Mouse (Mus musculus) right cerebral cortex, postnatal 10 days (tissue): ENCODE results near the gene Arid5a.
A peak's percentile ranks its signal among the peaks of the same experiment; 100 is the strongest.

Experiments
- DNase-seq, 2 experiments: peaks; one replicate each; pipeline ENCODE4 v3.0.0; 2021; ENCODE audit warnings: low spot score in 2 of 2

Arid5a gene

DNA sequence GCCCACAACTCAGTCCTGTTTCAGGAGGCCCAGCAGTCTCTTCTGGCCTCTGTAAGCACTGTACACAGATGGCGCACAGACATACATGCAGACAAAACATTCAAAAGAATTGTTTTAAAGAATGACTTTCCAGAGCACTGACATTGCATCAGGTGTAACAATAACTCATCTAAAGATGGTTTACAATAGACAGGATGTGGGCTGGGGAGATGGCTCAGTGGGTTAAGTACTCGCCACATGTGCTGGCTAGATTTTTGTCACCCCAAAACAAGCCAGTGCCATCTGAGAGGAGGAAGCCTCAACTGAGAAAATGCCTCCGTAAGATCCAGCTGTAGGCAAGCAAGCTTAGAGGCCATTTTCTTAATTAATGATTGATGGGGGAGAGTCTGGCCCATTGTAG is 13.1 kb upstream of the Arid5a start:
- DNase-seq: no peak

GRCm38 (mm10) chr1:36296466-36297149 is 10.9 kb upstream of the Arid5a start:
- DNase-seq: no peak

DNA sequence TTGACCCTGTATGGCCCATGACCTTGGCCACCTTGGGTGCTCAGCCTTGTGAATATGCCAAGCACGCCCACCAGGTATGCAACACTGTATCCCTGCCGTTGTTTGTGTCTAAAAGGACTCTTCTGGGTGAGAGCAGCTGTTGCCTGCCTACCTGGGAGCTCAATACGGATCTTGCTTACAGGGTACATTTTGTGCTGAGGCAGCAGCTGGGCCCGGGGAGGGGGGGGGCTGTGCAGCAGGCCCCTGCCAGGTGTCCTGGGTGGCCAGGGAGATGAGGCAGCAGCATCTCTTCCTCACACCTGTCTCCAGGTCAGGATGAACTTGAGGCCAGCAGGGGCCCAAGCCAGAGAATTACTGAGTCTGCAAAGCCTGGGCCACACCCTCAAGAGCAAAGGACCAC is 9.4 kb upstream of the Arid5a start:
- DNase-seq: no peak

- no peak for DNase-seq
These were observed 8.4 kb upstream of the Arid5a start for GRCm38 (mm10) chr1:36299126-36299525.

DNA sequence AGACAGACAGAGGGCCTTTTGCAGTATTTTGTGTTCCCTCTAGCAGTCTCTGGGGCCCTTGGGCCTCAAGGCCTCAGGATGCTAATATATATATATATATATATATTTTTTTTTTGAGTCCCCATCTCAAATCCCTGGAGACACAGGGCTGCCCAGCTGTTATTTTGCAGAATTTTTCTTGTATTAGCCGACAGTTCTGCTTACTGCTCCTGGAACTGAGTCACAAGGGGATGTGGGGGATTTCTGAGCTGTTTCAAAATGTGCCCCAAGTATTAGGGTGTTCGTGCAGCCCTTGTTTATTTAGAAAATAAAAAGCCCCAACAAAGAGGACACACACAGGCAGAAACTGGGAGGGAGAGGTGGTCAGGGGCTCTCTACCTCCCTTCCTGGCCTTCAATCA is 7.9 kb upstream of the Arid5a start:
- no peak for DNase-seq

GRCm38 (mm10) chr1:36300486-36300885 is 7.0 kb upstream of the Arid5a start:
- DNase-seq: no peak

DNA sequence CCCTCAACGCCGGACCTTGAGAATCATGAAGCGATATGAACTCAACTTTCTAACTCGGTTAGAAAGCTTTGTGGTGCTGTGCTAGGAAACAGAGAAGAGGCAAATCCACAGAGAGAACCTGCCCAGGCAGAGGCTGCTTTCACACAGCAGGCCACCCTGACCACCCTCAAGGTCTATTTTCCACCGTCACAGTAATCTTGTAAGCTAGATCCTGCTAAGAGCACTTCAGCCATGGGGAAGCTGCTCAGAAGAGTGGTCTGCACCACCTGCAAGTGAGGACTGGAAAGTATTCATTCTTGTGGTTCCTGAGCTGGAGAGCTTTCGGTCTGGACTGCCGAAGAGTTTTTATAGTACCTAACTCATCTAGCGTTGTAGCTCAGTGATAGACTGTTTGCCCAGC is 5.3 kb upstream of the Arid5a start:
- DNase-seq: no peak

DNA sequence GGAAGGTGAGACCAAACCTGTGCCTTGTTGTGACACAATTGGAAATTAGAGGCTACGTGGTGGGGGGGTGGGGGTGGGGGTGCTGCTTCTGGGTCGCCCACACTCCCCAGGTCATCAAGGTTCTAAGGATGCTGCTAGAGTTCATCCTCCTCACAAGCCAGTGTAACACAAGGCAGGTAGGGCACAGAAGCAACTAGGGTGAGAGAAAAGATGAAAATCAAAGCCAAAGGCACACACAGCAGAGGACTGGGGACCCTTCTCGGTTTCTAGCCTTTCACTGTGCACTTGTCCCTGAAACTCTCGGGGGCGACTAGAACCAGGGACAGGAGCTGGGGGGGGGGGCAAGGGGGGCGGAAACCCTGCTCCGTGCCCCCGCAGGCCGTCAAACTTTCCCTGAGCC is 4.6 kb upstream of the Arid5a start:
- DNase-seq: no peak

DNA sequence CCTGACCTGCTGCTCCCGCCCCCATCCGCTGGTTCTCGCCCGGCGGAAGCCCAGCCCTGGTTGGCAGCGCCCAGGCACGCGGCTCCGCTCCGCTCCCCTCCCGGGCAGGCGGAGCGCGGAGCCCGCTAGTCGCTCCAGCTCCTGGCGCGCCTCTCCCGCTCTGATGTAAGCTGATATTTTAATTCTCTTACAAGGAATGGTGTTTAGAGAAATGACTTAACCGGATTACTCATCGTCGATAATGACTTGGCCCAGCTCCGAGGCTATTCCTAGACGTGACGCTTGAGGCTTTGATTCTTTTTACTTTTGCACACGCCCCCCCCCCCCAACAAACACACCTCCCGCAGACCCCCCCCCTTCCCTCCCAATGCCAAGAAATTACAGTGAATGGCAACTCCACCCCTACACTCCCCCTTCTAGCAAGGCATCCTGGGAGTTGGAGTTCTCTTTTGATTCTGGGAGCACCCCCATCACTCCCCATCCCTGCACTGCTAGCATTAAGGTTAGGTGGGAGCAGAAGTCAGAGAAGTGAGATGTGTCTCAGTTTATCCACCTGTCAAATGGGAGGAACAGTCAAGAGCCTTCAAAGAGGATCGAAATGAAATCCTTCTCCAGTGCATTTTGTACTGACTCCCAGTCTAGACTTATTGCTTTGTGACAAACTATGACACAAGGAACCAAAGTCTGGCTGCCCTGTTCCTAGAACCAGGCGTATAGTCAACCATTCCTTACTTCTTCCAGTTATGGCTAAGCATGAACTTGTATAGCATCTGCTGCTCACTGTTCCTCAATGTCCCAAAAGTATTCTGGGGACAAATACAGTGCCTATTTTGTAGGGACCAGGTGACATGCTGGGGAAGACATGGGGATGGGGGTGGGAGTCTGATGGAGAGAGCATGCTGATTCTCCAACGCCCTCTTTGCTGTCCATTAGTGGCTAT is 3.9 kb upstream of the Arid5a start:
- DNase-seq: peak; percentile 88 to 92

DNA sequence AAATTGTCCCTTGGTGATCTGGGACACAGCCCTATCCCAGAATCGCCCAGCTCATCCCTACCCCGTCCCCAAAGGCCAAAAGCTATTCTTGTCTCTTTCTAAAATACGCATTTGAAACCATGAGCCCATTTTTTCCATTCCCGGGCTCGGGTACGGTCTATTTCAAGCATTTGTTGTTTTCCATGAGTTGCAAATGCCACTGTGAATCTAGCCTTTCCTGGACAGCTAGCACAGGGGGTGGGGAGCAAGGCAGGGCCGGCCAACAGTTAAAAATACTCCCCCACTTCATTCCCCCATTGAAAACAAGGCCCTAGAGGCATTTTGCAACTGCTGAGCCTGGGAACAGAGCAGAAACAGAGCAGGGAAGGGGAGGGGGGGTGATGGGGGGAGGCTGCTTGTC is 2.8 kb upstream of the Arid5a start:
- no peak for DNase-seq

DNA sequence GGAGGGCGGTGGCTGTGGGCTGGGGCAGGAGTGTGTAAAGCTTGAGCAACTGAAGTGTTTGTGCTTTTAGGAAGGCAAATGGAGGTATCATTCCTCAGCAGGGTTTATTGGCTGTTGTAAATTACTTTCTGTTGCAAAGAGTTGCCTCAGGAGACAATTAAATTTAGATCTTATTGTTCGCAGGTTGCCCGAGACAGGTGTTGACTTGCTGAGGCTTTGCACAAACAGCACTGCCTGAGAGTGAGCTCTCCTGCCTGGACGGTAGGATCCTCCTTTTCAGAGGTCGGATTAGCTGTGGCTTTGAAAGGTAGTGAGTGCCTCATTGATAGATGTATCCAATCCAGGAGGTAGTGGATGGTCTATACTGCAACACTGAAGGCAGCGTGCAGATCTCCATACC is 1.4 kb upstream of the Arid5a start:
- no peak for DNase-seq

- DNase-seq: no peak
These were observed 425 bp upstream of the Arid5a start for GRCm38 (mm10) chr1:36307121-36307494.

DNA sequence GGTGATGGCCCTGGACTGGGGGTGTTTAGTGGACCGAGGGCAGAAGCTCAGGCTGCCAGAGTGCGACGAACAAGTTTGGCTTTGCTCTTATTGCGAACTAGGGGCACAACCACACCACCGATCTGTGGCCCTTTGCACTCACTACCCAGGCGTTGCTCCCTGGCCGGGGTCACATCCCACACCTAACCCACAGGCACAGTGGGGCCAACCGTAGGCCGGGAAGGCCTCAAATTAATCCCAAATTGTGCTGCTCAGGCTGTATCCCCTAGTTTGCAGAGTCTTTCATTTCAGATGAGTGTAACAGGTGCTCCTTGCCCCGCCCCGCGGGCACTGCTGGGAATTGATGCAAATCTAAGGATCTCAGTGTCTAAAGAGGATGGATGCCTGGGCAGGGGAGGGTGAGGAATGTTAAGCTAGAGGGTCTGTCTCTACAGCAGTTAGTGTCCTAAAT is 943 bp downstream of the Arid5a start:
- DNase-seq: no peak

DNA sequence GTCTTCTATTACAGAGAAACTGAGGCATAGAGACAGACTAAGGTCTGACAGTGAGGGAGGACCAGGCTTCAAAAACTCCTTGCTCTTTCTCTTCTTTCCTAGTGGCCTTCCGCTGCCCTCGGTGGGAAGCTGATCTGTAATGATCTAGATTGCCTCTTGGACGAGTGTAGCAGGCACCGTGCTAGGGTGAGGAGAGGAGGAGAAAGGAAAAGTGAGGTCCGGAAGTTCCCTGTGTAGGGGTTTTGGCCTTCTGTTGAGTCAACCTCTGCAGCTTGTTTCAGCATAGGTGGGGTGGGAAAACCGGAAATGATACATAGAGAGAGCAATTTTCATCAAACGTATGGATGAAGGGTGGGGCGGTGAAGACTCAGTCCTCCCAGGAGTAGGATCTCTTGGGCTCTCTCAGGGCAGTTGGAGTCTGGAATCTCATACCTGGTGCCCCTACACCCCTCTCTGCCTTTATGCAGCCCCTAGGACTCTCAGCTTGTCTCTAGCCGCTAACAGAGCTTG is 1.5 kb downstream of the Arid5a start:
- DNase-seq: no peak

DNA sequence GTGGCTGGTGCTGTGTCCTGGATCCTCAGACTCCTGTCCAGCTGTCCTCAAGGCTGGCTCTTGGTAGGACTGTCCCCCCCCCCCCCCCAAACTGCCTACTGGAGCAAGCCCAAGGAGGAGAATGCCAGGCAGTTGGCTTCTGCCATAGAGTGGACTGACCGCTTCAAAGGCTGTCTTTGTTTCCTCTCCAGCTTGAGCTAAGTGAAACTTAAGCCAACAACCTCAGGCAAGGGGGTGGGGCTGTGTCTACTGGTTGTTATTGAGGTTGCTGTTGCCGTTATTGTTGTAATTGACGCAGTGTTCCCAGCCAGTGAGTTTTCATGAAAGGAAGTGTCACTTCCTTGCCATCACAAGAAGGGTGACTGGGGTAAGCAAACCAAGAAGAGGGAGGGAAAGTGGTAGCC is 2.0 kb downstream of the Arid5a start:
- DNase-seq: peak; percentile 73 to 83

DNA sequence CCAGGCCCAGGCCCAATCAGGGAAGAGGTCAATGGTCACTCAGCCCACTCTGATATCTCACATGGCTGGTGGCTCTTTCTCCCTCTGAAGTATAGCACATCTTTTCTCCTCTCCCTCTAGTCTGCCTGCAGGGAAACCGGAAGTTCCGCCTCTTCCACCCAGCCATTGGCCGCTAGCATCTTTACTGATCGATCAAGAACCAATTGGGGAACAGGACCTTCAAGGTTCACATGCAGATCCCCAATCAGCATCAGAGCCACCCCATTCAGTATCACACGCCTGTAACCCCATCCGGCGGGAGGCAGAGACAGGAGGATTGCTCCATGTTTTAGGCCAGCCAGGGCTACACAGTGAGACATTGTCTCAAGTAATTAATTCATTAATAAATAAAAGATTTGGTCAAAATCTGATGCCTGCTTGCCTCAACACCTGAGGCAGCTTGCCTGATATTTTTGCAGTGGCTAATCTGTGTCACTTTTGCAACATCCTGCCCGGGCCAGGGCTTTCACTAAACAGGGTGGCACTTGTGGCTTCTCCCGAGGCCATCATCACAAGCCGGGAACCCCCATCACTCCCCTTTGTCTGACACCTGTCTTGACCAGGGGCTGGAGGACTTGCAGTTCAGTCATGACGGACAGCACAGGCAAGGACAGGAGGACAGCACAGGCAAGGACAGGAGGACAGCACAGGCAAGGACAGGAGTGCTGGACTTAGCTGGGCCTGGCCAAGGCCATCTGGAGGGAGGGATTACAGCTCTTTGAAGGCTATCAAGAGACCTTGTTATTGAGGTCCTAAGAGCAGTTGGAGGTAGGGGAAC is 7.6 kb downstream of the Arid5a start:
- no peak for DNase-seq

- DNase-seq: no peak
These were observed 8.2 kb downstream of the Arid5a start for GRCm38 (mm10) chr1:36315776-36316100.

GRCm38 (mm10) chr1:36321164-36321563 is 13.6 kb downstream of the Arid5a start:
- no peak for DNase-seq

- DNase-seq: no peak
These were observed 14.5 kb downstream of the Arid5a start for GRCm38 (mm10) chr1:36321829-36322573.

DNA sequence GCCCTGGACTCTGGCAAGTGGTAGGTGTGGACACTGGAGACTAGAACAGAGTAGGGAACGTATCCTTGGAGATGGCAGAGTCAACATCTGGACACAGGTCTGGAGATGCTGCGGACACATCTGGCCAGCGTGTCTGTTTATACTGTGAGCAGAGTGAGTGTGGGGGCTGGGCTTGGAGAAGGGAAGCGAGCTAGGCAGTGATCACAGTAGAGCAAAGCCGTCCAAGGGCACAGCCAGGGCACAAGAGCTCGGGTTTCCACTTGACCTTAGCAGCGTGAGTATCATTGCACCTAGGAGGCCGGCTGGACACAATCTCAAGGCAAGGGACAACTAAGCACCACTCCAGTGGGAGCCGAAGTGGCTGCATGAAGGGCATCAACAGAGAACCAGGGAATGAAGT is 15.5 kb downstream of the Arid5a start:
- no peak for DNase-seq

DNA sequence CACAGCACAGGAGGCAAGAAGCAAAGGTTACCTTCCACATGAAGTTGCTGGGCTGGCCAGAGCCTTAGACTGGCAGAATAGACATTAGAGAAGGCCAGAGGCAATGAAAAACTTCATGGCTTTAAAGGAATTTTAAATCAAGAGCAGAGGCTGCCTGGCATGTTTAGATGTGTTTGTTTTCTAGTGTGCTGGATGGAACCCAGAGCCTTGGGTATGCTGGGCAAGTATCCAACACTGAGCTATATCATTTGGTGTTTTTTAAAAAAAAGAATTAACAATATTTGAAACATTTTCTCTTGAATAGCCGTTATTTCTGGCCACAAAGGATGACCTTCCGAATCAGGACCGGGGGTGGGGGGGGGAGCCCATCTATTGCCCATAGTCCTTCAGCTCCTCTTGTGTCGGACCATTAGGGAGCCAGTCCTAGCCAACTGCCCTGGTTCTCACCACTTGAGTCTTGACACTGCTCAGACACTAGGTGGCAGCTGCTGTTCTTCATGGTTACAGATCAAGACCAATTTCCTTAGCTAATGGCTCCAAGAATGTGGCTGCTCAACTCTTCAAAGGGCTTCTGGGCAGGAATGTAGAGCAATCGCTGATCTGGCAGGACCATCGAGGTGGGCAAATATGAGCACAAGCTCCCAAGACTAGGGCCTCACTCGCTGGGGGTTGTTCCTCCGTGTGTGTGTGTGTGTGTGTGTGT is 16.4 kb downstream of the Arid5a start:
- DNase-seq: peak; percentile 68 to 71
